Mouse (Mus musculus): ENCODE results near the gene Col18a1. TPM values are rescaled to one million over a fixed set of nuclear protein-coding genes. Genes with fewer than 3 reads are reported as not detected.

Col18a1 gene
- total RNA-seq, 2 experiments from 2014 or later, result 3.1 to 4.4 TPM

DNA sequence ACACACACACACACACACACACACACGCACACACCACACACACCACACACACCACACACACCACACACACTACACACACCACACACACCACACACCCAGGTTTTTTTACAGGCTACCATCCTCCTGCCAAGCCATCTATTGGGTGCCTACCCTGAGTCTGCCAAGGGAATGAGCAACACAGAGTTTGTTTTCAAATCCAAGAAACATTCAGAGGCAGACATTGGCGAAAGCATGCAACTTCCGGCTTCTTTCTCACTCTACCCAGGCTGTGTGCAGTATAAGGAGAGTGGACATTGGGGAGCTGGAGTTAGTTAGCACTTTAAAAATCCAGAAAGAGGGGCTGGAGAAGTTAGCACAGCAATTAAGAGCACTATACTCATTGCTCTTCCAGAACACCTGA is 157.7 kb downstream of the Col18a1 start:
- DNase-seq, result no peak

DNA sequence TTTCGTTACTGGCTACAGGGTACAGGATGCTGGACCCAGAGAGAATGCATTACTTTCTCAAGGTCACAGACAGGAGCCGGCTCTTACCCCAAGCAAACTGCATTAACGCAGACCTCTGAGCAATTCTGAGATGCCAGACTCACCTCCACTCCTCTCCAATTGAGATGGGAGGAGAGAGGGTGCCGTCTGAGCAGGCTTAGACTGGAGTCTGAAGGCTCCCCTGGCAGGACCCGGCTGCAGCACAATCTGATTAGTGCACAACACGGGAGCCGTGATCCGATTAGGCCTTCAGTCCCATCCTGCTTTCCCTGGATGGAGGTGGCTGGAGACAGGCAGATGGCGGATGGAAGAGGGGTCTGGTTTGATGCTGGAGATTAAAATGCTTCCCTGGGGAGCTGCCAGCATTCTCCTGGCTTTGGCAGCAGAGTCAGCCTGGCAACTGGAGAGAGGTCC is 158.2 kb downstream of the Col18a1 start:
- DNase-seq, result peak; percentile 55 to 60

DNA sequence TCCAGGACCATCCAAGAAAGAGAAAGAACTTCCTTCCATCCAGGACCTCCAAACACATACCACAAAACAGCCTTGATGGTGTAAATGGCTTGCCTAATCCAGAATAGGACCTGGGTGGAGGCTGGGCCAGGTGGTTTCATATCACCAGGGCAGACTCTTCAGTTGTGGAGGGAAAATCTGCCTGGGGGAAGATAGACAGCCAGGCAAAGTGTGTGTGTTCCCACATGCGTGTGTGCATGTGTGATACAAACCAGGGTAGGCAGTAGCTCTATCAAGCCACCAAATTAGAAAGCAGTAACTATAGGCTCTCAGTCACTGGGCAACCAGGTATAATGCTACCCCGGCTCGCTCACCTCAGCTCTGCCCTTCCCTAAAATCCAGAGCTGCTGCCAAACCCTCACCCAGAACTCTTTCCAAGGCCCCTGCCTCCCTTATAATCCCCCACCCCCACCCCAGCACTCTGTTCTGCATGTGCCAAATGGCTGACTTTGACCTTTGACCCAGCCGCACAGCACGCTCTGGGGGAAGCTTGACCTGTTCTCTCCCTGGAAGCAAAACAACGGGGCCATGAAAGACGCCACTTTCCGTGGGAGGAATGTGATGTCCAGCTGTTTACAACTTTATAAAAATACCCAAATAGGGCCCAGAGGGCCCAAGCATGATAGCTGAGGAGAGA is 158.8 kb downstream of the Col18a1 start:
- no peak for DNase-seq

DNA sequence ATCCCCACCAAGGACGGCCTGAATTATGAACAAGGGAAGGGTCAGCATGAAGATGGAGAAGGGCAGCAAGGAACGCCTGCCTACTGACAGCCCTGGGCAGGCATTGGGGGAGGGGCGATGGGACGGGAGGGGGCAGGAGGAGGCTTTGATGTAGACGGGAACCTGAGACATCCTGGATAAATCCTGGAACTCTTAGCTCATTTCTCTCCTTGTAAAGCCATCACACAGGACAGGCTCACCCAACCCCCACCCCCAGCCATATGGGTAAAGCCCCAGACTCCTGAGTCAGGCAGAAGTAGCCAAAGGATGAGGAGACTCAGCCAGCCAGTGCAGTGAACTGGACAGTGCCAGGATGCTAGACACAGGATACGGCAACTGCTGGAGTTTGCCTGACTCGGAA is 161.4 kb downstream of the Col18a1 start:
- DNase-seq, result no peak

Other genes starting within 250 kb of the Col18a1 start
- 10 to 100 TPM; 63.0 to 67.1 TPM for gene Pcbp3, start 204.7 kb downstream of the Col18a1 start, total RNA-seq (2021)
- gene Slc19a1, start 134.3 kb downstream of the Col18a1 start, total RNA-seq (2021), result 10 to 100 TPM; 20.7 to 23.3 TPM
- gene Pofut2, start 92.7 kb upstream of the Col18a1 start, total RNA-seq (2021), result 10 to 100 TPM; 31.7 to 32.6 TPM

Data from layer of hippocampus, postnatal 36 days (tissue).